Mouse (Mus musculus): ENCODE results near the gene Pitpnc1. TPM values are rescaled to one million over a fixed set of nuclear protein-coding genes. Genes with fewer than 3 reads are reported as not detected.

Gene Pitpnc1
- polyA plus RNA-seq, 1 experiment from 2014 or later: 26.8 TPM

DNA sequence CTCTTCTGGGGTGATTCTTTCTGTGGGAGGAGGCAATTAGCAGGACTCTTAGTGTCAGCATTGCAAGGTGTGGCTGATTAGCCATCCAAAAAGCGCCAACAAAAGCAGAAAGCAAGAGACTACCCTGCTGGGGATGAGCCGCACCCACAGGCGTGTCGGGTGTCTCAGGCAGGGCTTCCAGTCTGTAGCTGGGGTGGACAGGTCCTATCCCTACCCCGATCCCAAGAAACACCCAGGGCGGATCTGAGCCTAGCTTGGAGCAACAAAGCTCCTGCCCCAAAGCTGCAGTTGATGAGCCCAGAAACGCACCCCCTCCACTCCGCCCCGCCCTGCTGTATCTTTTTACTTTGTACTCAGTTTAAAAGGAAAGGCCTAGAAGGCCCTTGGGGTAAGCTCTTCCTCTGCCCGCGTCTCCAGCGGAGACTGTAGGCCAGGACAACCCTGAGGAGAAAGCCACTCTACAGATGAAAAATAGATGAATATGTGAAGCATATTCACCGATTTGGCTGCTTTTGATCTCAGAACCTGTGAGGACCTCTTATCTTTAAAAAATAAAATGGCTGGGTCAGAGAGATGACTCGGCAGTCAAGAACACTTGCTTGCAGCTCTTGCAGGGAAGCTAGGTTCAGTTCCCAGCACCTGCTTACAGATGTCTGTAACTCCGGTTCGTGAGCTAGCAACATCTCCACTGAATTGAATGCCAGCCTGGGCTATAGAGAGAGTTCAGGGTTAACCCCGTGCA is 21.2 kb downstream of the Pitpnc1 start:
- H3K4me1 ChIP-seq (replicated peaks; ENCODE audit: control insufficient read depth, insufficient read depth, low read length): no peaks in the 10 kb centered on the region
- ATAC-seq (ENCODE audit: low FRiP score): no peak
- no peak overlapping the region for H3K4me3 ChIP-seq (ENCODE audit: low read depth, low read length)
- DNase-seq (ENCODE audit: low spot score): no peak
- no peak overlapping the region for H3K9ac ChIP-seq (ENCODE audit: low read depth, low read length)
- H3K27me3 ChIP-seq (ENCODE audit: control insufficient read depth, insufficient read depth, low read length): no peaks in the 10 kb centered on the region
- H3K36me3 ChIP-seq (ENCODE audit: control insufficient read depth, insufficient read depth, low read length): no peaks in the 10 kb centered on the region
- no peak overlapping the region for H3K27ac ChIP-seq (ENCODE audit: low read depth, low read length)
- H3K9me3 ChIP-seq (ENCODE audit: control insufficient read depth, low read length): no peaks in the 10 kb centered on the region
- WGBS: 81% methylated on average over 17 of the region's 17 CpGs
- no peak overlapping the region for H3K4me2 ChIP-seq (replicated peaks; ENCODE audit: low read depth, low read length)

- H3K9me3 ChIP-seq (ENCODE audit: control insufficient read depth, low read length): no peaks in the 10 kb centered on the region
- no peak overlapping the region for H3K4me2 ChIP-seq (replicated peaks; ENCODE audit: low read depth, low read length)
- H3K27me3 ChIP-seq (ENCODE audit: control insufficient read depth, insufficient read depth, low read length): no peaks in the 10 kb centered on the region
- H3K27ac ChIP-seq (ENCODE audit: low read depth, low read length): no peak overlapping the region
- no peaks in the 10 kb centered on the region for H3K36me3 ChIP-seq (ENCODE audit: control insufficient read depth, insufficient read depth, low read length)
- DNase-seq (ENCODE audit: low spot score) (no peak), ATAC-seq (ENCODE audit: low FRiP score) (no peak)
- H3K4me1 ChIP-seq (replicated peaks; ENCODE audit: control insufficient read depth, insufficient read depth, low read length): no peaks in the 10 kb centered on the region
- H3K9ac ChIP-seq (ENCODE audit: low read depth, low read length): no peak overlapping the region
- WGBS: 91% methylated on average over 9 of the region's 9 CpGs
- H3K4me3 ChIP-seq (ENCODE audit: low read depth, low read length): no peak overlapping the region
These were observed 22.6 kb downstream of the Pitpnc1 start for GRCm38 (mm10) chr11:107447915-107448314.

- no peaks in the 10 kb centered on the region for H3K4me1 ChIP-seq (replicated peaks; ENCODE audit: control insufficient read depth, insufficient read depth, low read length)
- H3K36me3 ChIP-seq (ENCODE audit: control insufficient read depth, insufficient read depth, low read length): no peaks in the 10 kb centered on the region
- no peak overlapping the region for H3K4me3 ChIP-seq (ENCODE audit: low read depth, low read length)
- DNase-seq (ENCODE audit: low spot score) (no peak), ATAC-seq (ENCODE audit: low FRiP score) (no peak)
- WGBS: 81% methylated on average over 5 of the region's 5 CpGs
- no peaks in the 10 kb centered on the region for H3K9me3 ChIP-seq (ENCODE audit: control insufficient read depth, low read length)
- no peaks in the 10 kb centered on the region for H3K27me3 ChIP-seq (ENCODE audit: control insufficient read depth, insufficient read depth, low read length)
- no peak overlapping the region for H3K4me2 ChIP-seq (replicated peaks; ENCODE audit: low read depth, low read length)
- no peak overlapping the region for H3K9ac ChIP-seq (ENCODE audit: low read depth, low read length)
- H3K27ac ChIP-seq (ENCODE audit: low read depth, low read length): no peak overlapping the region
These were observed 23.1 kb downstream of the Pitpnc1 start for GRCm38 (mm10) chr11:107447349-107447748.

- no peak overlapping the region for H3K4me2 ChIP-seq (replicated peaks; ENCODE audit: low read depth, low read length)
- H3K27me3 ChIP-seq (ENCODE audit: control insufficient read depth, insufficient read depth, low read length): no peaks in the 10 kb centered on the region
- no peak overlapping the region for H3K4me3 ChIP-seq (ENCODE audit: low read depth, low read length)
- WGBS: 89% methylated on average over 6 of the region's 6 CpGs
- ATAC-seq (ENCODE audit: low FRiP score): no peak
- no peak for DNase-seq (ENCODE audit: low spot score)
- H3K36me3 ChIP-seq (ENCODE audit: control insufficient read depth, insufficient read depth, low read length): no peaks in the 10 kb centered on the region
- H3K4me1 ChIP-seq (replicated peaks; ENCODE audit: control insufficient read depth, insufficient read depth, low read length): no peaks in the 10 kb centered on the region
- no peak overlapping the region for H3K9ac ChIP-seq (ENCODE audit: low read depth, low read length)
- no peaks in the 10 kb centered on the region for H3K9me3 ChIP-seq (ENCODE audit: control insufficient read depth, low read length)
- H3K27ac ChIP-seq (ENCODE audit: low read depth, low read length): no peak overlapping the region
These were observed 23.8 kb downstream of the Pitpnc1 start for GRCm38 (mm10) chr11:107446650-107447049.

GRCm38 (mm10) chr11:107445683-107446082 is 24.8 kb downstream of the Pitpnc1 start:
- no peak for ATAC-seq (ENCODE audit: low FRiP score)
- Histone ChIP-seq H3K9me3 (ENCODE audit: control insufficient read depth, low read length) (no peaks in the 10 kb centered on the region), H3K4me1 (replicated peaks; ENCODE audit: control insufficient read depth, insufficient read depth, low read length) (no peaks in the 10 kb centered on the region), H3K36me3 (ENCODE audit: control insufficient read depth, insufficient read depth, low read length) (no peaks in the 10 kb centered on the region), H3K4me3 (ENCODE audit: low read depth, low read length) (no peak overlapping the region), H3K27ac (ENCODE audit: low read depth, low read length) (no peak overlapping the region), H3K4me2 (replicated peaks; ENCODE audit: low read depth, low read length) (no peak overlapping the region), H3K27me3 (ENCODE audit: control insufficient read depth, insufficient read depth, low read length) (no peaks in the 10 kb centered on the region), H3K9ac (ENCODE audit: low read depth, low read length) (no peak overlapping the region)
- WGBS: 94% methylated on average over 3 of the region's 3 CpGs
- DNase-seq (ENCODE audit: low spot score): no peak

- no peak overlapping the region for H3K4me2 ChIP-seq (replicated peaks; ENCODE audit: low read depth, low read length)
- no peak for ATAC-seq (ENCODE audit: low FRiP score)
- H3K4me3 ChIP-seq (ENCODE audit: low read depth, low read length): no peak overlapping the region
- 85% methylated on average over 12 of the region's 12 CpGs for WGBS
- no peaks in the 10 kb centered on the region for H3K36me3 ChIP-seq (ENCODE audit: control insufficient read depth, insufficient read depth, low read length)
- H3K4me1 ChIP-seq (replicated peaks; ENCODE audit: control insufficient read depth, insufficient read depth, low read length): no peaks in the 10 kb centered on the region
- no peak for DNase-seq (ENCODE audit: low spot score)
- no peak overlapping the region for H3K27ac ChIP-seq (ENCODE audit: low read depth, low read length)
- H3K27me3 ChIP-seq (ENCODE audit: control insufficient read depth, insufficient read depth, low read length): no peaks in the 10 kb centered on the region
- no peaks in the 10 kb centered on the region for H3K9me3 ChIP-seq (ENCODE audit: control insufficient read depth, low read length)
- no peak overlapping the region for H3K9ac ChIP-seq (ENCODE audit: low read depth, low read length)
These were observed 27.1 kb downstream of the Pitpnc1 start for GRCm38 (mm10) chr11:107443121-107444095.

- no peaks in the 10 kb centered on the region for H3K4me1 ChIP-seq (replicated peaks; ENCODE audit: control insufficient read depth, insufficient read depth, low read length)
These were observed 29.4 kb downstream of the Pitpnc1 start for GRCm38 (mm10) chr11:107441050-107441449.

GRCm38 (mm10) chr11:107438140-107438539 is 32.4 kb downstream of the Pitpnc1 start:
- Histone ChIP-seq H3K9me3 (ENCODE audit: control insufficient read depth, low read length) (no peaks in the 10 kb centered on the region), H3K36me3 (ENCODE audit: control insufficient read depth, insufficient read depth, low read length) (no peaks in the 10 kb centered on the region), H3K27ac (ENCODE audit: low read depth, low read length) (no peak overlapping the region), H3K27me3 (ENCODE audit: control insufficient read depth, insufficient read depth, low read length) (no peaks in the 10 kb centered on the region), H3K4me2 (replicated peaks; ENCODE audit: low read depth, low read length) (no peak overlapping the region), H3K4me1 (replicated peaks; ENCODE audit: control insufficient read depth, insufficient read depth, low read length) (no peaks in the 10 kb centered on the region), H3K9ac (ENCODE audit: low read depth, low read length) (no peak overlapping the region), H3K4me3 (ENCODE audit: low read depth, low read length) (no peak overlapping the region)
- DNase-seq (ENCODE audit: low spot score) (no peak), ATAC-seq (ENCODE audit: low FRiP score) (no peak)
- WGBS: 87% methylated on average over 3 of the region's 3 CpGs

More at GRCm38 (mm10) chr11:107441050-107441449, 29.4 kb downstream of the Pitpnc1 start:
- Histone ChIP-seq H3K9me3 (ENCODE audit: control insufficient read depth, low read length) (no peaks in the 10 kb centered on the region), H3K4me3 (ENCODE audit: low read depth, low read length) (no peak overlapping the region), H3K4me2 (replicated peaks; ENCODE audit: low read depth, low read length) (no peak overlapping the region), H3K9ac (ENCODE audit: low read depth, low read length) (no peak overlapping the region), H3K27me3 (ENCODE audit: control insufficient read depth, insufficient read depth, low read length) (no peaks in the 10 kb centered on the region), H3K27ac (ENCODE audit: low read depth, low read length) (no peak overlapping the region), H3K36me3 (ENCODE audit: control insufficient read depth, insufficient read depth, low read length) (no peaks in the 10 kb centered on the region)
- DNase-seq (ENCODE audit: low spot score): no peak
- WGBS: 39% methylated on average over 3 of the region's 3 CpGs
- no peak for ATAC-seq (ENCODE audit: low FRiP score)

Measured in hindbrain, embryonic 11.5 days (tissue).